Mouse (Mus musculus): ENCODE measurements at regions not wholly inside any gene's neighbourhood (a gene's known extent, or its start where the extent isn't known, plus 50 kb on each side); places are given as distances from the start of the nearest gene placed in this dataset.

DNA sequence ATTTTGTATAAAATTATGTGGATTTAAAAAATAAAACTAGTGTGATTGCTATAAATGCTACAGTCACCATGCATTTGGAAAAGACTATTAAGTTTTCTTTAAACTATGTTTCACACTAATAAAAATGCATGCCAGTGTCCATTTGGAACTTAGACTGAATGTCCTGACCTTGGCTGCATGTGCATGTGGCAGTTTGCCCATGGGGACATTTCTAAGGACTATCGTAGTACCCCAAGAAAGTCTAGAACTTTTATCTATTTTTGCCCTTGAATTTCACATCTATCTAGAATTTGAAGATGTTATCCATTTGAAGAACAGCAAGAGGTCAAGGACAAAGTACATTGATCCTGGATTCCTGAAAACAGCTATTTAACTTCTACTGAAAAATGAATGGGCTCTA is 745.9 kb downstream of the Tmem182 start:
- no peak for TF ChIP-seq POLR2A (IDR thresholded peaks at IDR 0.05; ENCODE audit: extremely low read depth, insufficient read depth, low read length)
- no peak for TF ChIP-seq CTCF (IDR thresholded peaks at IDR 0.05; ENCODE audit: low read depth, low read length)
